Mouse (Mus musculus): ENCODE data around the gene Slc9a6. TPM values are rescaled to one million over a fixed set of nuclear protein-coding genes. Genes with fewer than 3 reads are reported as not detected.

Gene Slc9a6
- polyA plus RNA-seq, 1 experiment from 2014 or later = 11.7 TPM

- Histone ChIP-seq H3K9ac (ENCODE audit: low read depth, low read length) (no peak overlapping the region), H3K27me3 (replicated peaks; ENCODE audit: control insufficient read depth, insufficient read depth, low read length) (no peaks in the 10 kb centered on the region), H3K4me2 (replicated peaks; ENCODE audit: low read depth) (no peak overlapping the region), H3K36me3 (ENCODE audit: control insufficient read depth, insufficient read depth) (no peaks in the 10 kb centered on the region), H3K4me1 (replicated peaks; ENCODE audit: control insufficient read depth, insufficient read depth, low read length) (no peaks in the 10 kb centered on the region), H3K27ac (ENCODE audit: low read depth, low read length) (no peak overlapping the region), H3K9me3 (ENCODE audit: control insufficient read depth) (no peaks in the 10 kb centered on the region), H3K4me3 (ENCODE audit: low read depth, low read length) (no peak overlapping the region)
- 67% methylated on average over 7 of the region's 7 CpGs for WGBS
- no peak for ATAC-seq
- TF ChIP-seq CTCF (IDR thresholded peaks at IDR 0.05; ENCODE audit: low read depth) = peak; percentile 69
Measured at GRCm38 (mm10) chrX:56649549-56650354, 40.2 kb downstream of the Slc9a6 start.

GRCm38 (mm10) chrX:56650355-56650652, 40.7 kb downstream of the Slc9a6 start:
- WGBS = 93% methylated on average over 2 of the region's 2 CpGs
- Histone ChIP-seq H3K4me1 (replicated peaks; ENCODE audit: control insufficient read depth, insufficient read depth, low read length) (no peaks in the 10 kb centered on the region), H3K27ac (ENCODE audit: low read depth, low read length) (no peak overlapping the region), H3K4me2 (replicated peaks; ENCODE audit: low read depth) (no peak overlapping the region), H3K27me3 (replicated peaks; ENCODE audit: control insufficient read depth, insufficient read depth, low read length) (no peaks in the 10 kb centered on the region), H3K9ac (ENCODE audit: low read depth, low read length) (no peak overlapping the region), H3K4me3 (ENCODE audit: low read depth, low read length) (no peak overlapping the region), H3K9me3 (ENCODE audit: control insufficient read depth) (no peaks in the 10 kb centered on the region), H3K36me3 (ENCODE audit: control insufficient read depth, insufficient read depth) (no peaks in the 10 kb centered on the region)
- TF ChIP-seq CTCF (IDR thresholded peaks at IDR 0.05; ENCODE audit: low read depth) = no peak
- no peak for ATAC-seq

GRCm38 (mm10) chrX:56650885-56651284, 41.3 kb downstream of the Slc9a6 start:
- no peak overlapping the region for H3K4me3 ChIP-seq (ENCODE audit: low read depth, low read length)
- ATAC-seq = no peak
- WGBS = 73% methylated on average over 6 of the region's 6 CpGs

GRCm38 (mm10) chrX:56651738-56652137, 42.2 kb downstream of the Slc9a6 start:
- Histone ChIP-seq H3K36me3 (ENCODE audit: control insufficient read depth, insufficient read depth) (no peaks in the 10 kb centered on the region), H3K27me3 (replicated peaks; ENCODE audit: control insufficient read depth, insufficient read depth, low read length) (no peaks in the 10 kb centered on the region), H3K9me3 (ENCODE audit: control insufficient read depth) (no peaks in the 10 kb centered on the region), H3K4me1 (replicated peaks; ENCODE audit: control insufficient read depth, insufficient read depth, low read length) (no peaks in the 10 kb centered on the region), H3K27ac (ENCODE audit: low read depth, low read length) (no peak overlapping the region), H3K4me2 (replicated peaks; ENCODE audit: low read depth) (no peak overlapping the region), H3K9ac (ENCODE audit: low read depth, low read length) (no peak overlapping the region), H3K4me3 (ENCODE audit: low read depth, low read length) (no peak overlapping the region)
- no peak for TF ChIP-seq CTCF (IDR thresholded peaks at IDR 0.05; ENCODE audit: low read depth)
- no peak for ATAC-seq
- 50% methylated on average over 7 of the region's 7 CpGs for WGBS

More at GRCm38 (mm10) chrX:56650885-56651284, 41.3 kb downstream of the Slc9a6 start:
- Histone ChIP-seq H3K9me3 (ENCODE audit: control insufficient read depth) (no peaks in the 10 kb centered on the region), H3K4me1 (replicated peaks; ENCODE audit: control insufficient read depth, insufficient read depth, low read length) (no peaks in the 10 kb centered on the region), H3K36me3 (ENCODE audit: control insufficient read depth, insufficient read depth) (no peaks in the 10 kb centered on the region), H3K4me2 (replicated peaks; ENCODE audit: low read depth) (no peak overlapping the region), H3K27me3 (replicated peaks; ENCODE audit: control insufficient read depth, insufficient read depth, low read length) (no peaks in the 10 kb centered on the region), H3K9ac (ENCODE audit: low read depth, low read length) (no peak overlapping the region), H3K27ac (ENCODE audit: low read depth, low read length) (no peak overlapping the region)
- no peak for TF ChIP-seq CTCF (IDR thresholded peaks at IDR 0.05; ENCODE audit: low read depth)

- Histone ChIP-seq H3K27me3 (replicated peaks; ENCODE audit: control insufficient read depth, insufficient read depth, low read length) (no peaks in the 10 kb centered on the region), H3K9me3 (ENCODE audit: control insufficient read depth) (no peaks in the 10 kb centered on the region), H3K36me3 (ENCODE audit: control insufficient read depth, insufficient read depth) (no peaks in the 10 kb centered on the region), H3K27ac (ENCODE audit: low read depth, low read length) (no peak overlapping the region), H3K9ac (ENCODE audit: low read depth, low read length) (no peak overlapping the region), H3K4me1 (replicated peaks; ENCODE audit: control insufficient read depth, insufficient read depth, low read length) (no peaks in the 10 kb centered on the region), H3K4me3 (ENCODE audit: low read depth, low read length) (no peak overlapping the region), H3K4me2 (replicated peaks; ENCODE audit: low read depth) (no peak overlapping the region)
- ATAC-seq = no peak
- TF ChIP-seq CTCF (IDR thresholded peaks at IDR 0.05; ENCODE audit: low read depth) = no peak
- 63% methylated on average over 2 of the region's 2 CpGs for WGBS
Measured at GRCm38 (mm10) chrX:56655686-56656085, 46.1 kb downstream of the Slc9a6 start.

- no peak overlapping the region for H3K4me3 ChIP-seq (ENCODE audit: low read depth, low read length)
- H3K36me3 ChIP-seq (ENCODE audit: control insufficient read depth, insufficient read depth) = no peaks in the 10 kb centered on the region
- H3K27ac ChIP-seq (ENCODE audit: low read depth, low read length) = no peak overlapping the region
- H3K9me3 ChIP-seq (ENCODE audit: control insufficient read depth) = no peaks in the 10 kb centered on the region
- H3K4me1 ChIP-seq (replicated peaks; ENCODE audit: control insufficient read depth, insufficient read depth, low read length) = no peaks in the 10 kb centered on the region
- no peaks in the 10 kb centered on the region for H3K27me3 ChIP-seq (replicated peaks; ENCODE audit: control insufficient read depth, insufficient read depth, low read length)
- H3K9ac ChIP-seq (ENCODE audit: low read depth, low read length) = no peak overlapping the region
- ATAC-seq = no peak
- no peak overlapping the region for H3K4me2 ChIP-seq (replicated peaks; ENCODE audit: low read depth)
- TF ChIP-seq CTCF (IDR thresholded peaks at IDR 0.05; ENCODE audit: low read depth) = no peak
- WGBS = 71% methylated on average over 2 of the region's 2 CpGs
Measured at GRCm38 (mm10) chrX:56659286-56659685, 49.7 kb downstream of the Slc9a6 start.

All from intestine, postnatal 0 days (tissue).